9 mouse cellular contexts compared by ENCODE assay signal in the genomic region with DNA sequence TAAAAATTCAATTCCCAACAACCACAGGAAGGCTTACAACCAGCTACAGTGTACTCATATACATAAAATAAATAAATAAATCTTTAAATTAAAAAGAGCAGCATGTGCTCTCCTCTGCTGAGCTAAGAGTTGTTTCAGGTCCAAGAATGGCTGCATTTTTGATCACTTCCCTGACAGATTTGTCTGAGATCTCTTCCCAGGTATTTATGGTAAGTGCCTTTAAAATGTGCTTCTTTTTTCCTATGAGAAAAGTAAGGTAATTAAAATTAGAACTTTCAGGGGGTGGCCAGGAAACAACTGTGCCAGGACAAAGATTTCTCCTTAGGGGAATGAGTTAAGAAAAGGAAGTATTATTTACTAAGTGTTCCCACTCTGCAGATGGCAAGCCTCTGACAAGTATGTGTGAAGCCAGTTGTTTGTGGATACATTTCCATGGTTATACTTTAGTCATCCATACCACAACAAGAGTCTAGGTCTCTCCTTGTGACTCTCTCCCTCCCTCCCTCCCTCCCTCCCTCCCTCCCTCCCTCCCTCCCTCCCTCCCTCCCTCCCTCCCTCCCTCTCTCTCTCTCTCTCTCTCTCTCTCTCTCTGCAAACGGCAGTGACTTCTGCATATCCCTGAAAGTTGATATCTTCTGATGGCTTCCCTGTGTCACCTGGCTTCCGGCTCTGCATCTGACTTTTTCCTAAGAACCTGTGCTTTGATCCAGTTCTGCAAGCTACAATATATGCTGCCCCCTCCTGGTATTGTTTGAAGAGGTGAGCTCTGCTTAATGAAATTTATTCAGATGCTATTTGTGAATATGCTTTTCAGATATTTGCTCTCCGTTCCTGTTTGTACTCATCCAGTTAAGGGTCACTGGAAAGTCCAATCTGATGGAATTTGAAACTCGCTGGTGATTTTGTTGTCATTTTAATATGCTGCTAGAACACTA. TPM values are rescaled to one million over a fixed set of nuclear protein-coding genes. Genes with fewer than 3 reads are reported as not detected.
DNase-seq lines count a peak whose midpoint lies in the region; ATAC-seq lines count a peak whose summit lies in the region.
"Had no signal": no experiment of that assay in that cellular context is flagged by ENCODE, and none has a peak within 500 bp of the region (broad histone marks: within the 10 kb centered on the region; RNA-seq: fewer than 3 reads in every experiment).

No protein-coding gene starts in this region.

- H3K4me1 ChIP-seq in kidney, embryonic 16.5 days (ENCODE audit: insufficient read depth, low read length): no peaks in the 10 kb centered on the region
- no peaks in the 10 kb centered on the region for H3K4me1 ChIP-seq in embryonic facial prominence, embryonic 14.5 days (ENCODE audit: control insufficient read depth, insufficient read depth, low read length)

- ATAC-seq in kidney, embryonic 16.5 days (ENCODE audit: low FRiP score, low TSS enrichment): no peak
- ATAC-seq in embryonic facial prominence, embryonic 14.5 days (ENCODE audit: low read depth): no peak

- H3K27ac ChIP-seq in kidney, embryonic 16.5 days (ENCODE audit: low read length): no peak overlapping the region
- H3K27ac ChIP-seq in embryonic facial prominence, embryonic 14.5 days (replicated peaks; ENCODE audit: low read depth, low read length): no peak overlapping the region

- 29% methylated on average over 3 of the region's 4 CpGs for WGBS in kidney, embryonic 16.5 days
- 29% methylated on average over 3 of the region's 4 CpGs for WGBS in embryonic facial prominence, embryonic 14.5 days

- H3K9me3 ChIP-seq in kidney, embryonic 16.5 days (ENCODE audit: low read length): no peaks in the 10 kb centered on the region
- H3K9me3 ChIP-seq in embryonic facial prominence, embryonic 14.5 days (ENCODE audit: control insufficient read depth, low read length): no peaks in the 10 kb centered on the region
- H3K9me3 ChIP-seq: G1E had no signal

- H3K4me2 ChIP-seq in kidney, embryonic 16.5 days (replicated peaks; ENCODE audit: low read depth, low read length): no peak overlapping the region
- H3K4me2 ChIP-seq in embryonic facial prominence, embryonic 14.5 days (ENCODE audit: low read depth, low read length): no peak overlapping the region

- no peak overlapping the region for H3K9ac ChIP-seq in kidney, embryonic 16.5 days (replicated peaks; ENCODE audit: low read length)
- no peak overlapping the region for H3K9ac ChIP-seq in embryonic facial prominence, embryonic 14.5 days (ENCODE audit: low read depth, low read length)

- H3K36me3 ChIP-seq in kidney, embryonic 16.5 days (ENCODE audit: insufficient read depth, low read length): no peaks in the 10 kb centered on the region
- H3K36me3 ChIP-seq in embryonic facial prominence, embryonic 14.5 days (ENCODE audit: control insufficient read depth, insufficient read depth, low read length): no peaks in the 10 kb centered on the region
- H3K36me3 ChIP-seq: G1E had no signal

- H3K4me3 ChIP-seq in kidney, embryonic 16.5 days (ENCODE audit: low read length): no peak overlapping the region
- H3K4me3 ChIP-seq in embryonic facial prominence, embryonic 14.5 days (ENCODE audit: low read depth, low read length): no peak overlapping the region

- no peaks in the 10 kb centered on the region for H3K27me3 ChIP-seq in kidney, embryonic 16.5 days (ENCODE audit: insufficient read depth, low read length)
- H3K27me3 ChIP-seq in embryonic facial prominence, embryonic 14.5 days (replicated peaks; ENCODE audit: control insufficient read depth, insufficient read depth, low read length): no peaks in the 10 kb centered on the region

- peak; percentile 55 to 64 for DNase-seq in cerebellum, postnatal 14 days
- no peak for DNase-seq in cerebellum, postnatal 4 days (ENCODE audit: low spot score in 2 of 2)
- DNase-seq in kidney, postnatal 36 days: peak; percentile 42 to 66
- DNase-seq in CD4-positive helper T cell, adult 2 months (ENCODE audit: low read depth, low spot score): peak; percentile 63
- DNase-seq in embryonic facial prominence, embryonic 14.5 days (ENCODE audit: low spot score): peak; percentile 77
- DNase-seq in ovary, adult 18-20 months (ENCODE audit: low spot score): no peak
- no peak for DNase-seq in urinary bladder, postnatal 25 days (ENCODE audit: low spot score)

RNA-seq across cellular contexts. Expression of gene Nfkb1, which starts 21.9 kb away (rescaled TPM):
- 18.5 and 20.4 TPM in 2 replicates for polyA plus RNA-seq in kidney, embryonic 16.5 days (2015; fragmentation: Nextera tagmentation; extraction: Ambion mirVana)
- polyA plus RNA-seq in embryonic facial prominence, embryonic 14.5 days (2014; fragmentation: Nextera tagmentation; extraction: Ambion mirVana): 25.4 and 26.0 TPM in 2 replicates

Comparison
In these comparisons a context has a peak if more than half of its experiments do, and no peak if none do; other contexts are left out.
1. DNase-seq: peak in cerebellum, postnatal 14 days (2 of 2), kidney, postnatal 36 days (2 of 2), CD4-positive helper T cell, adult 2 months (single experiment) and embryonic facial prominence, embryonic 14.5 days (single experiment); none in cerebellum, postnatal 4 days (0 of 2), ovary, adult 18-20 months (single experiment) and urinary bladder, postnatal 25 days (single experiment).